Mouse (Mus musculus) hindbrain, postnatal 0 days (tissue): ENCODE results near the gene Smap2. TPM values are rescaled to one million over a fixed set of nuclear protein-coding genes. Genes with fewer than 3 reads are reported as not detected.

Experiments used
- ATAC-seq: fragments of 200-750 bp; cut with Nextera tagmentation; 2 replicates; pipeline ENCODE4 v1.8.0; 2017; ENCODE audit warnings: mild to moderate bottlenecking, moderate TSS enrichment, moderate library complexity
- DNase-seq: peaks from one replicate; pipeline ENCODE4 v3.0.0-alpha.2; 2015; ENCODE audit warnings: low spot score
- H3K27ac ChIP-seq: fragments of 300-500 bp; sonication (generic); 2 replicates; pipeline ENCODE4 v1.5.1; 2014; ENCODE audit warnings: mild to moderate bottlenecking
- H3K27me3 ChIP-seq: fragments of 300-500 bp; sonication (generic); 2 replicates; pipeline ENCODE4 v1.6.1; 2014; ENCODE audit warnings: low read length, mixed read lengths; ENCODE audit not compliant: insufficient read depth
- H3K36me3 ChIP-seq: fragments of 300-500 bp; sonication (generic); 2 replicates; pipeline ENCODE4 v1.6.1; 2014; ENCODE audit warnings: low read length, mixed read lengths; ENCODE audit not compliant: insufficient read depth
- H3K4me1 ChIP-seq: fragments of 300-500 bp; sonication (generic); 2 replicates; pipeline ENCODE4 v1.6.1; 2014; ENCODE audit warnings: antibody characterized with exemption, low read length, mixed read lengths; ENCODE audit not compliant: insufficient read depth
- H3K4me2 ChIP-seq: fragments of 300-500 bp; sonication (generic); 2 replicates; pipeline ENCODE4 v1.6.1; 2014; ENCODE audit warnings: low read depth, mild to moderate bottlenecking, low read length, moderate library complexity, mixed read lengths
- H3K4me3 ChIP-seq: fragments of 300-500 bp; sonication (generic); 2 replicates; pipeline ENCODE4 v1.5.1; 2014; ENCODE audit warnings: low read length
- H3K9ac ChIP-seq: fragments of 300-500 bp; sonication (generic); replicated peaks from 2 replicates; pipeline ENCODE4 v1.6.1; 2014; ENCODE audit warnings: mild to moderate bottlenecking, low read length, moderate library complexity, mixed read lengths
- H3K9me3 ChIP-seq: fragments of 300-500 bp; sonication (generic); 2 replicates; pipeline ENCODE4 v1.6.1; 2016; ENCODE audit warnings: low read length, mixed read lengths
- CTCF ChIP-seq: IDR thresholded peaks from 2 replicates; pipeline ENCODE4 v1.5.1; 2016; ENCODE audit warnings: antibody characterized with exemption, control low read depth, low read depth
- WGBS: fragments of 180-500 bp; shearing (Covaris S2); extraction: QIAGEN DNeasy Blood & Tissue Kit; methylation state at CpG from one replicate; pipeline ENCODE4 v1.1.7; 2014; 5-methylcytosine and 5-hydroxymethylcytosine counted together
- microRNA-seq, 2 experiments: library from miRNA; unstranded; fragments of <30 nt; microRNA quantifications; one replicate each; pipeline ENCODE4; 2016
- polyA plus RNA-seq: library from polyadenylated mRNA; unstranded; fragments of >200 nt; fragmentation: Nextera tagmentation; extraction: Ambion mirVana; gene quantifications from 2 replicates; pipeline ENCODE4 v1.2.1, GENCODE M21; 2015
- total RNA-seq: library from RNA; depleted of rRNA; stranded (reverse); fragments of >200 nt; gene quantifications from 2 replicates; pipeline ENCODE4 v1.2.3, GENCODE M21; 2014; rRNA removed

Gene Smap2
- total and polyA plus RNA-seq, 2 experiments from 2014 or later, result 42.0 to 79.8 TPM

DNA sequence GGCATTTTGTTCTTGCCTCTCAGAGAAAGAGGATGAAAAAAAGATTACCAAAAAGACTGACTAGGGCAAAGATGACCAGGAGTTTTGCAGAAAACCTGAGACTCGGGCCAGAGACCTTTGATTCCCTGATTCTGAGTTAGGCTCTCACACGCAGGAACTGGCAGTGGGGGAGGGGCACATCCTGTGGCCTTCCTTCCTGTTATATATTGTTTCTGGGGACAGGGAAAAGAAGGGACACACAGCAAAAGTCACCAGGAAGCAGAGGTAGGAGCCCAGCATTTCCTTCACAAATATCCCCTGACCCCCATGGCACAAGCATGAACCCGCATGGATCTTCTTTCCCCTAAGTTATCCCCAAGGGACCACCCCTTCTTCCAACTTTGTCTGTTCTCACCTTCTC, 68.1 kb downstream of the Smap2 start:
- Histone ChIP-seq H3K27ac (no peak overlapping the region), H3K9ac (no peak overlapping the region), H3K36me3 (peaks cover 5% of the 10 kb centered on the region; the same call in 1 of the 2 replicates), H3K4me1 (no peaks in the 10 kb centered on the region), H3K4me2 (no peak overlapping the region), H3K27me3 (no peaks in the 10 kb centered on the region), H3K4me3 (no peak overlapping the region), H3K9me3 (no peaks in the 10 kb centered on the region)
- WGBS, result 80% methylated on average over 3 of the region's 3 CpGs
- ATAC-seq (no peak), DNase-seq (no peak)
- TF ChIP-seq CTCF, result no peak

DNA sequence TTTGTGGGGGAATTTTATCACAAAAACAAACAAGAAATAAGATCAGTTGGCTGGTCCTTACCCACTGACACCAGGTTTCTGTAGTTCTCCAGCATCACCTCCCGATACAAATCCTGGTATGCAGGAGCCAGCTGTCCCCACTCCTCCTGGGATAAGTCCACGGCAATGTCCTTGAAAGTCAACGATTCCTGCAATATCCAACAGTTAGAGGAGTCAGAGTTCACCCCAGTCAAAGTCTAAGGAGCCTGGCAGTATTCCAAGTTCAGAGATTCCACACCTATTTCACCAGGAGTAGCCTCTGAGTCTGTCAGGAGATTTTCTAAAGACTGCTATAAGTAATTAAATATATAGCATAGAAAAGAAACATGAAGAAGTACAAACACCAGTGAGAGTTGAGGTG, 82.0 kb downstream of the Smap2 start:
- WGBS, result 88% methylated on average over 3 of the region's 3 CpGs
- H3K4me3 ChIP-seq, result no peak overlapping the region
- H3K9me3 ChIP-seq, result peaks cover 7% of the 10 kb centered on the region; the same call in 1 of the 2 replicates

DNA sequence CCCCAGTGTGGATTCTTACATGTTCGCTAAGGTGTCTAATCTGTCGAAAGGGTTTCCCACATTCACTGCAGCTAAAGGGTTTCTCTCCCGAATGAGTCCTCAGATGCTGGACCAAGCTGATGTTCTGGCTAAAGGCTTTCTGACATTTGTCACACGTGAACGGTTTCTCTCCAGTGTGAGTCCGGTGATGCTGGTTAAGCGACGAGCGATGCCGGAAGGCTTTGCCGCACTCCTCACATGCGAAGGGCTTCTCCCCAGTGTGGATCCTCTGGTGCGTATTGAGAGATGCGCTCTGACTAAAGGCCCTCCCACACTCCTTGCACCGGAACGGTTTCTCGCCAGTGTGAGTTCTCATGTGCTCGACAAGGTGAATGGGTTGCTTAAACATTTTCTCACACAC, 86.3 kb downstream of the Smap2 start:
- no peaks in the 10 kb centered on the region for H3K27me3 ChIP-seq
- no peak overlapping the region for H3K4me3 ChIP-seq
- no peak overlapping the region for H3K9ac ChIP-seq
- H3K4me2 ChIP-seq, result no peak overlapping the region
- no peaks in the 10 kb centered on the region for H3K36me3 ChIP-seq
- no peak for TF ChIP-seq CTCF
- DNase-seq (no peak), ATAC-seq (no peak)
- no peak overlapping the region for H3K27ac ChIP-seq
- WGBS, result 96% methylated on average over 18 of the region's 18 CpGs
- no peaks in the 10 kb centered on the region for H3K4me1 ChIP-seq
- H3K9me3 ChIP-seq, result peaks cover 7% of the 10 kb centered on the region; the same call in 1 of the 2 replicates

More for the DNA sequence above, 82.0 kb downstream of the Smap2 start:
- H3K36me3 ChIP-seq, result no peaks in the 10 kb centered on the region
- DNase-seq (no peak), ATAC-seq (no peak)
- H3K9ac ChIP-seq, result no peak overlapping the region
- no peak overlapping the region for H3K27ac ChIP-seq
- H3K27me3 ChIP-seq, result no peaks in the 10 kb centered on the region
- no peaks in the 10 kb centered on the region for H3K4me1 ChIP-seq
- no peak for TF ChIP-seq CTCF
- H3K4me2 ChIP-seq, result no peak overlapping the region

DNA sequence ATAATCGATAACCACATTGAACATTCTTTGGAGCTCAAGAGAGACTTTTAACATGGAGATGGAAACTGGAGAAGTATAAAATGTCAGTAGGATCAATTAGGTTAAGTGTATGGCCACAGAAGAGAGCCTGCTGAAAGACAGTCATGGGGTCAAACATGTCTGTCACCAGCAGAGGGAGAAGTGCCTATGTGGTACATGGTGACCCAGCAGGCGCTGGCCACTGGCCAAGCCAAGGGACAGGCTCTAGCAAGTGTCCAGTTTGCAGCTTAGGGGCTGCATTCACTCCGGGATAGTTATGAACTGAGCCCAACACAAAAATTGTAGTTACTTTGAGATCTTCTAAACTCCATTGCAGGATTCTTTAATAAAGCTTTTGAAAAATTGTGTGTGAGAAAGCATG, 88.4 kb downstream of the Smap2 start:
- Histone ChIP-seq H3K36me3 (no peaks in the 10 kb centered on the region), H3K27ac (no peak overlapping the region), H3K9ac (no peak overlapping the region), H3K9me3 (peaks cover 7% of the 10 kb centered on the region; the same call in 1 of the 2 replicates), H3K4me2 (no peak overlapping the region), H3K4me3 (no peak overlapping the region), H3K27me3 (no peaks in the 10 kb centered on the region), H3K4me1 (no peaks in the 10 kb centered on the region)
- WGBS, result 78% methylated on average over 3 of the region's 3 CpGs
- DNase-seq, result peak; percentile 39
- TF ChIP-seq CTCF, result peak; percentile 42
- ATAC-seq, result no peak

DNA sequence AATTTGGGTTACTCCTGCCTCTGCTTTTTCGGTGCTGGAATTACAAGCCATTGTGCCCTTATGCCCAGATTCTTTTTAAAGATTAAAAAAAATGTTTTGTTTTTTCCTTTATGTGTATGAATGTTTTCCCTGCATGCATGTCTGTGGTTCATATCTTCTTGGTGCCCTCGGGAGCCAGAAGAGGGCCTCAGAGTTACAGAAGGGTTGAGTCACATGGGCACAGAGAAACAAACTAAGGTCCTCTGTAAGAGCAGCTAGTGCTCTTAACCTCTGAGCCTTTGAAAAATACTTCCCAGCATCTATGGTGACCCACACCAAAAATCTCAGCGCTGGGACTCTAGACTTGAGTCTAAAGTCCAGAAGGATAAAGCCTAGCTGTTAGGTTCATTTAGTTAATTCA, 91.7 kb downstream of the Smap2 start:
- TF ChIP-seq CTCF, result peak; percentile 44; the same call in 1 of the 2 replicates
- ATAC-seq, result peak; percentile 46; the same call in 1 of the 2 replicates
- Histone ChIP-seq H3K4me2 (peak overlapping the region; percentile 84), H3K27ac (peak overlapping the region; percentile 91), H3K9me3 (peaks cover 2% of the 10 kb centered on the region; the same call in 1 of the 2 replicates), H3K4me1 (no peaks in the 10 kb centered on the region), H3K36me3 (peaks cover 11% of the 10 kb centered on the region; the same call in 1 of the 2 replicates), H3K4me3 (peak overlapping the region; percentile 57), H3K9ac (peak overlapping the region; percentile 84), H3K27me3 (no peaks in the 10 kb centered on the region)
- WGBS, result 13% methylated on average over 3 of the region's 3 CpGs
- peak; percentile 51 for DNase-seq

DNA sequence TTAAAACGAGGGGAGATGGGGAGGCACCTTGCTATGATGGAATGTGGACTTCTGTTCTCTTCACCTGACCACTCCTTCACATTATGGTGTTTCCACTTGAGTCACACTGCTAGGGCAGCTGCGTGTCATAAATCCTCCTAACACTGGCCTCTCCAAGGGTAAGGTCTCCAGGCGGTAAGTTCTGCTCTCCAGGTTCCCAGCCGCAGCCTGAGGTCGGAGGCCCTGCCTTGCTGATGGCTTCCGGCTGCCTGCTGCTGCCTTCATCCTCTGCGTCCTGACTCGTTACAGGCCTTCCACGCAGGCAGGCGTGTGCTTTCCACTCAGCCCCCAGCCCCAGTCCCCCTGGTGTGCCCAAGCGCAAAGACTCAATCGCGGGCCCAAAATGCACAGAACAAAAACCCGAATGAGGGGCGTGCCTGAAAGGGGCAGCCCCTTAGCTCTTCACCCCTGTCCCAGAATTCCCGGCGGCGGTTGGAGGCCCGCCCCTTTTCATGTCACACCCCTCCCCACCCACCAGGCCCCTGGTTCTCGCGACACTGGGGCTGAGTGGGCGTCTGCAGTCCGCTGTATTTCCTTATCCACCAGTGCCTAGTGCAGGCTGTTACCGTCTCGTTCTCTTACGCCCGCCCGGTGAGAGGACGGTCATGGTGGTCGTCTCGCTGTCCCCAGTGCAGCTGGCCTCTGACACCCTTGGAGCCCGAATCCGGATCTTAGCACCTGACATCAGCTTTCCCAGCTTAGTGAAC, 92.3 kb downstream of the Smap2 start, which contains the start of gene Exo5:
Exo5 (minus strand) TSS at position 464 of the 746 bp plus-strand sequence.
- Histone ChIP-seq H3K4me2 (peak within 1 kb of the TSS; percentile 84), H3K36me3 (peaks cover 11% of the 10 kb centered on the region; the same call in 1 of the 2 replicates), H3K4me1 (no peaks in the 10 kb centered on the region), H3K9ac (peak within 1 kb of the TSS; percentile 84), H3K27me3 (no peaks in the 10 kb centered on the region), H3K4me3 (peak within 1 kb of the TSS; percentile 57), H3K9me3 (no peaks in the 10 kb centered on the region), H3K27ac (peak within 1 kb of the TSS; percentile 91)
- ATAC-seq (peak; percentile 99), DNase-seq (peak; percentile 96)
- TF ChIP-seq CTCF, result peak; percentile 3; the same call in 1 of the 2 replicates
- WGBS, result under 1% methylated on average over 33 of the region's 33 CpGs

DNA sequence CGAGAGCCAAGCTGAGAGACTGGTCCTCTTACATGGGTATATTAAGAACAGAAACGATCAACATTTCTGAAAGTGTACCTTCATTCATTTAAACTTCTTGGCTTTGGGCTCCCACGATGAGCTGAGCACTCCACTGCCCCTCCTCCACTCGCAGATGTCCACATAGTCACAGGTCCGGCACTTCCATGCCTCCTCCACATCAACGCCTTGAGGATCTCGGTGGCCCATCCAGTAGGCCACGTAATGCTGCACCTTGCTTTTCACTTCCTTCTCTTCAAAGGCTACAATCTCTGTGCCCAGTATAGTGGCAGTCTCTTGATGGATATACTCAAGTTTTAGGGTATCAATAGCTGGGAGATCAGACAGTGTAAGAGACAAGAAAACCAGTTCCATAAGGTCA, 95.6 kb downstream of the Smap2 start:
- ATAC-seq, result no peak
- TF ChIP-seq CTCF, result no peak
- 97% methylated on average over 8 of the region's 8 CpGs for WGBS

More for the DNA sequence above, 95.6 kb downstream of the Smap2 start:
- Histone ChIP-seq H3K4me1 (no peaks in the 10 kb centered on the region), H3K27ac (no peak overlapping the region), H3K36me3 (peaks cover 11% of the 10 kb centered on the region; the same call in 1 of the 2 replicates), H3K9me3 (no peaks in the 10 kb centered on the region), H3K4me3 (no peak overlapping the region), H3K4me2 (no peak overlapping the region), H3K27me3 (no peaks in the 10 kb centered on the region), H3K9ac (no peak overlapping the region)
- no peak for DNase-seq

Small RNA genes lying within 50 kb of the gene (microRNA-seq; reads per million reads assigned to microRNA genes)
- 0.36 to 1.4 reads per million in 2 experiments for gene Mir7015

Other genes with a start within 250 kb of the Smap2 start
- gene Nfyc, start 185.7 kb downstream of the Smap2 start, total RNA-seq, result 144 and 175 TPM in 2 replicates
- 66.9 and 69.4 TPM in 2 replicates for gene Nfyc, start 185.7 kb downstream of the Smap2 start, polyA plus RNA-seq
- gene Rims3, start 162.4 kb downstream of the Smap2 start, total RNA-seq, result 93.7 and 109 TPM in 2 replicates
- 22.0 and 22.8 TPM in 2 replicates for gene Rims3, start 162.4 kb downstream of the Smap2 start, polyA plus RNA-seq
- gene Exo5, start 92.2 kb downstream of the Smap2 start, total RNA-seq, result 7.4 and 8.6 TPM in 2 replicates
- 13.4 and 13.6 TPM in 2 replicates for gene Exo5, start 92.2 kb downstream of the Smap2 start, polyA plus RNA-seq
- 1.8 and 2.8 TPM in 2 replicates for gene Zfp69, start 65.5 kb downstream of the Smap2 start, total RNA-seq
- gene Zfp69, start 65.5 kb downstream of the Smap2 start, polyA plus RNA-seq, result 4.5 and 4.8 TPM in 2 replicates
- 39.8 and 43.5 TPM in 2 replicates for gene Col9a2, start 22.1 kb upstream of the Smap2 start, total RNA-seq
- gene Col9a2, start 22.1 kb upstream of the Smap2 start, polyA plus RNA-seq, result 22.8 and 23.8 TPM in 2 replicates
- 20.5 and 21.7 TPM in 2 replicates for gene Zmpste24, start 81.0 kb upstream of the Smap2 start, total RNA-seq
- 21.3 and 23.0 TPM in 2 replicates for gene Zmpste24, start 81.0 kb upstream of the Smap2 start, polyA plus RNA-seq
- not detected in 2 replicates for gene Tmco2, start 92.0 kb upstream of the Smap2 start, total RNA-seq
- 0.21 TPM in 1 of 2 replicates, not detected in the other for gene Tmco2, start 92.0 kb upstream of the Smap2 start, polyA plus RNA-seq
- gene Rlf, start 197.8 kb upstream of the Smap2 start, total RNA-seq, result 24.4 and 27.0 TPM in 2 replicates
- 18.4 and 19.3 TPM in 2 replicates for gene Rlf, start 197.8 kb upstream of the Smap2 start, polyA plus RNA-seq